Mouse (Mus musculus) MEL (cell line): Measurements from ENCODE around the gene Sdhaf1. TPM values are rescaled to one million over a fixed set of nuclear protein-coding genes. Genes with fewer than 3 reads are reported as not detected.
A peak's percentile ranks its signal among the peaks of the same experiment; 100 is the strongest.

ENCODE experiments used
- DNase-seq: peaks from one replicate; pipeline ENCODE4 v3.0.0; 2011; ENCODE audit warnings: low read depth, low spot score
- H3K27ac ChIP-seq: 2 replicates; pipeline ENCODE4 v1.5.1; 2012; ENCODE audit warnings: low read depth, mild to moderate bottlenecking, control low read depth, low read length, moderate library complexity; ENCODE audit not compliant: control insufficient read depth
- H3K27me3 ChIP-seq, 2 experiments: fragments of 150-350 bp in 1 of 2; sonication (generic) in 1 of 2; 2 replicates each; pipeline ENCODE4 v1.6.1; 2012; ENCODE audit warnings: low read length in 2 of 2, mild to moderate bottlenecking in 2 of 2, improper control_type of control experiment in 1 of 2, moderate library complexity in 1 of 2; ENCODE audit not compliant: insufficient read depth in 2 of 2, control insufficient read depth in 1 of 2
- H3K36me3 ChIP-seq, 2 experiments: 2 replicates each; pipeline ENCODE4 v1.6.1; 2012 to 2014; ENCODE audit warnings: low read length in 2 of 2, improper control_type of control experiment in 1 of 2, inconsistent platforms in 1 of 2, mild to moderate bottlenecking in 1 of 2; ENCODE audit not compliant: insufficient read depth in 2 of 2, control insufficient read depth in 1 of 2
- H3K4me1 ChIP-seq, 2 experiments: fragments of 150-350 bp in 1 of 2; sonication (generic) in 1 of 2; 2 replicates each; pipeline ENCODE4 v1.6.1; 2012; ENCODE audit warnings: low read length in 2 of 2, improper control_type of control experiment in 1 of 2, mild to moderate bottlenecking in 1 of 2; ENCODE audit not compliant: insufficient read depth in 2 of 2, control insufficient read depth in 1 of 2
- H3K4me3 ChIP-seq, 2 experiments: fragments of 150-350 bp in 1 of 2; sonication (generic) in 1 of 2; 2 replicates each; pipeline ENCODE4 v1.5.1; 2012; ENCODE audit warnings: low read depth in 2 of 2, low read length in 2 of 2, mild to moderate bottlenecking in 2 of 2, moderate library complexity in 2 of 2, control low read depth in 1 of 2, improper control_type of control experiment in 1 of 2; ENCODE audit not compliant: control insufficient read depth in 1 of 2, insufficient read depth in 1 of 2
- H3K79me2 ChIP-seq: 2 replicates; pipeline ENCODE4 v1.6.1; 2012; ENCODE audit warnings: mild to moderate bottlenecking, low read length, moderate library complexity; ENCODE audit not compliant: control insufficient read depth, poor library complexity, insufficient read depth
- H3K9ac ChIP-seq: 2 replicates; pipeline ENCODE4 v1.6.1; 2012; ENCODE audit warnings: low read depth, mild to moderate bottlenecking, control low read depth, low read length, moderate library complexity; ENCODE audit not compliant: control insufficient read depth, poor library complexity, severe bottlenecking
- H3K9me3 ChIP-seq: fragments of 150-350 bp; sonication (generic); replicated peaks from 2 replicates; pipeline ENCODE4 v1.6.1; 2012; ENCODE audit warnings: mild to moderate bottlenecking, low read length, improper control_type of control experiment, moderate library complexity; ENCODE audit not compliant: insufficient read depth
- BHLHE40 ChIP-seq: IDR thresholded peaks from 2 replicates; pipeline ENCODE4 v1.6.1; 2012; ENCODE audit warnings: low read depth, mild to moderate bottlenecking, inconsistent platforms, low read length, improper control_type of control experiment, borderline replicate concordance
- CHD1 ChIP-seq: IDR thresholded peaks from 2 replicates; pipeline ENCODE4 v1.6.1; 2012; ENCODE audit warnings: low read depth, mild to moderate bottlenecking, inconsistent platforms, low read length, improper control_type of control experiment
- CHD2 ChIP-seq: IDR thresholded peaks from 2 replicates; pipeline ENCODE4 v1.6.1; 2011; ENCODE audit warnings: low read length, improper control_type of control experiment
- CTCF ChIP-seq, 3 experiments: IDR thresholded peaks in 2 of 3; conservative IDR thresholded peaks in 1 of 3; 2 replicates each; pipeline ENCODE4 v1.5.1; 2011 to 2012; ENCODE audit warnings: low read length in 3 of 3, low read depth in 2 of 3, mild to moderate bottlenecking in 2 of 3, improper control_type of control experiment in 1 of 3, inconsistent platforms in 1 of 3, mixed read lengths in 1 of 3, moderate library complexity in 1 of 3; ENCODE audit not compliant: control insufficient read depth in 1 of 3, insufficient read depth in 1 of 3, poor library complexity in 1 of 3, severe bottlenecking in 1 of 3
- E2F4 ChIP-seq: IDR thresholded peaks from 2 replicates; pipeline ENCODE4 v1.6.1; 2011; ENCODE audit warnings: low read depth, low read length, improper control_type of control experiment, borderline replicate concordance
- ELF1 ChIP-seq: IDR thresholded peaks from 2 replicates; pipeline ENCODE4 v1.6.1; 2014; ENCODE audit warnings: low read depth, mild to moderate bottlenecking, inconsistent platforms, low read length, improper control_type of control experiment, moderate library complexity
- EP300 ChIP-seq, 2 experiments: IDR thresholded peaks; 2 replicates each; pipeline ENCODE4 v1.6.1; 2011; ENCODE audit warnings: improper control_type of control experiment in 2 of 2, low read length in 2 of 2, low read depth in 1 of 2, mild to moderate bottlenecking in 1 of 2
- ETS1 ChIP-seq: IDR thresholded peaks from 2 replicates; pipeline ENCODE4 v1.6.1; 2012; ENCODE audit warnings: low read depth, mild to moderate bottlenecking, inconsistent platforms, low read length, improper control_type of control experiment, moderate library complexity
- GABPA ChIP-seq: IDR thresholded peaks from 2 replicates; pipeline ENCODE4 v1.6.1; 2012; ENCODE audit warnings: low read depth, mild to moderate bottlenecking, inconsistent platforms, low read length, improper control_type of control experiment, moderate library complexity
- GATA1 ChIP-seq: IDR thresholded peaks from 2 replicates; pipeline ENCODE4 v1.6.1; 2011; ENCODE audit warnings: low read depth, low read length, improper control_type of control experiment
- HCFC1 ChIP-seq: IDR thresholded peaks from 2 replicates; pipeline ENCODE4 v1.6.1; 2012; ENCODE audit warnings: low read depth, mild to moderate bottlenecking, inconsistent platforms, low read length, improper control_type of control experiment, moderate library complexity
- JUND ChIP-seq: IDR thresholded peaks from 2 replicates; pipeline ENCODE4 v1.6.1; 2011; ENCODE audit warnings: low read depth, mild to moderate bottlenecking, improper control_type of control experiment, low read length
- MAFK ChIP-seq: IDR thresholded peaks from 2 replicates; pipeline ENCODE4 v1.6.1; 2011; ENCODE audit warnings: low read depth, mild to moderate bottlenecking, low read length, improper control_type of control experiment, borderline replicate concordance
- MAX ChIP-seq: IDR thresholded peaks from 2 replicates; pipeline ENCODE4 v1.6.1; 2011; ENCODE audit warnings: low read length, improper control_type of control experiment
- MAZ ChIP-seq: IDR thresholded peaks from 2 replicates; pipeline ENCODE4 v1.6.1; 2012; ENCODE audit warnings: low read depth, mild to moderate bottlenecking, inconsistent platforms, low read length, improper control_type of control experiment
- MEF2A ChIP-seq: IDR thresholded peaks from 2 replicates; pipeline ENCODE4 v1.6.1; 2014; ENCODE audit warnings: low read depth, mild to moderate bottlenecking, inconsistent platforms, low read length, improper control_type of control experiment; ENCODE audit not compliant: poor library complexity, insufficient replicate concordance, severe bottlenecking; ENCODE audit errors: extremely low read depth
- MYB ChIP-seq: IDR thresholded peaks from 2 replicates; pipeline ENCODE4 v1.6.1; 2011; ENCODE audit warnings: mild to moderate bottlenecking, low read depth, low read length, improper control_type of control experiment
- MYC ChIP-seq: IDR thresholded peaks from 2 replicates; pipeline ENCODE4 v1.6.1; 2011; ENCODE audit warnings: low read depth, mild to moderate bottlenecking, low read length, improper control_type of control experiment, moderate library complexity
- NELFE ChIP-seq: IDR thresholded peaks from 2 replicates; pipeline ENCODE4 v1.6.1; 2011; ENCODE audit warnings: low read depth, low read length, improper control_type of control experiment
- NRF1 ChIP-seq: IDR thresholded peaks from 2 replicates; pipeline ENCODE4 v1.6.1; 2014; ENCODE audit warnings: low read depth, mild to moderate bottlenecking, inconsistent platforms, low read length, improper control_type of control experiment, moderate library complexity; ENCODE audit not compliant: poor library complexity, insufficient read depth, severe bottlenecking
- POLR2A ChIP-seq, 2 experiments: IDR thresholded peaks; 2 replicates each; pipeline ENCODE4 v1.6.1; 2011 to 2012; ENCODE audit warnings: low read length in 2 of 2, mild to moderate bottlenecking in 2 of 2, control low read depth in 1 of 2, improper control_type of control experiment in 1 of 2, low read depth in 1 of 2, moderate library complexity in 1 of 2; ENCODE audit not compliant: control insufficient read depth in 1 of 2, insufficient read depth in 1 of 2, poor library complexity in 1 of 2
- POLR2AphosphoS2 ChIP-seq: IDR thresholded peaks from 2 replicates; pipeline ENCODE4 v1.6.1; 2011; ENCODE audit warnings: low read length, improper control_type of control experiment
- POLR2AphosphoS5 ChIP-seq: IDR thresholded peaks from 2 replicates; pipeline ENCODE4 v1.6.1; 2012; ENCODE audit warnings: low read depth, borderline replicate concordance, mild to moderate bottlenecking, inconsistent platforms, low read length, moderate library complexity, mixed read lengths
- SMC3 ChIP-seq: IDR thresholded peaks from 2 replicates; pipeline ENCODE4 v1.6.1; 2011; ENCODE audit warnings: low read depth, low read length, improper control_type of control experiment
- TAL1 ChIP-seq: IDR thresholded peaks from 2 replicates; pipeline ENCODE4 v1.6.1; 2012; ENCODE audit warnings: mild to moderate bottlenecking, inconsistent platforms, low read length, moderate library complexity, mixed read lengths
- TBP ChIP-seq: IDR thresholded peaks from 2 replicates; pipeline ENCODE4 v1.8.0; 2011; ENCODE audit warnings: low read depth, low read length, improper control_type of control experiment
- TCF12 ChIP-seq: IDR thresholded peaks from 2 replicates; pipeline ENCODE4 v1.6.1; 2014; ENCODE audit warnings: low read depth, mild to moderate bottlenecking, inconsistent platforms, low read length, improper control_type of control experiment, moderate library complexity
- USF1 ChIP-seq: IDR thresholded peaks from 2 replicates; pipeline ENCODE4 v1.6.1; 2014; ENCODE audit warnings: low read depth, mild to moderate bottlenecking, inconsistent platforms, low read length, improper control_type of control experiment, moderate library complexity
- USF2 ChIP-seq, 2 experiments: IDR thresholded peaks; 2 replicates each; pipeline ENCODE4 v1.6.1; 2011 to 2012; ENCODE audit warnings: improper control_type of control experiment in 2 of 2, low read length in 2 of 2, borderline replicate concordance in 1 of 2, inconsistent platforms in 1 of 2, low read depth in 1 of 2, mild to moderate bottlenecking in 1 of 2; ENCODE audit not compliant: insufficient read depth in 1 of 2
- ZC3H11A ChIP-seq: IDR thresholded peaks from 2 replicates; pipeline ENCODE4 v1.6.1; 2012; ENCODE audit warnings: low read depth, mild to moderate bottlenecking, inconsistent platforms, low read length, improper control_type of control experiment
- ZKSCAN1 ChIP-seq: IDR thresholded peaks from 2 replicates; pipeline ENCODE4 v1.6.1; 2012; ENCODE audit warnings: low read depth, mild to moderate bottlenecking, inconsistent platforms, low read length, improper control_type of control experiment, moderate library complexity
- ZMIZ1 ChIP-seq: IDR thresholded peaks from 2 replicates; pipeline ENCODE4 v1.6.1; 2012; ENCODE audit warnings: low read depth, mild to moderate bottlenecking, inconsistent platforms, low read length, improper control_type of control experiment, moderate library complexity
- ZNF384 ChIP-seq: IDR thresholded peaks from 2 replicates; pipeline ENCODE4 v1.6.1; 2012; ENCODE audit warnings: low read depth, mild to moderate bottlenecking, inconsistent platforms, low read length, improper control_type of control experiment
- polyA plus RNA-seq, 2 experiments: library from polyadenylated mRNA; stranded (reverse) in 1 of 2; unstranded in 1 of 2; fragments of >175 nt in 1 of 2; fragments of >200 nt in 1 of 2; gene quantifications; 2 replicates each; pipeline versions ENCODE4 v1.2.1 to v1.2.4; 2012; ENCODE audit warnings: low replicate concordance in 2 of 2, low read depth in 1 of 2; ENCODE audit not compliant: insufficient read length in 2 of 2, insufficient read depth in 1 of 2, missing spikeins in 1 of 2
- total RNA-seq: library from RNA; depleted of rRNA; stranded (reverse); fragments of 300-350 nt; gene quantifications from 2 replicates; pipeline ENCODE4 v1.2.3, GENCODE M21; 2012

Sdhaf1 gene
- total and polyA plus RNA-seq, 3 experiments, result 4.3 to 8.1 TPM; not detected in 1

DNA sequence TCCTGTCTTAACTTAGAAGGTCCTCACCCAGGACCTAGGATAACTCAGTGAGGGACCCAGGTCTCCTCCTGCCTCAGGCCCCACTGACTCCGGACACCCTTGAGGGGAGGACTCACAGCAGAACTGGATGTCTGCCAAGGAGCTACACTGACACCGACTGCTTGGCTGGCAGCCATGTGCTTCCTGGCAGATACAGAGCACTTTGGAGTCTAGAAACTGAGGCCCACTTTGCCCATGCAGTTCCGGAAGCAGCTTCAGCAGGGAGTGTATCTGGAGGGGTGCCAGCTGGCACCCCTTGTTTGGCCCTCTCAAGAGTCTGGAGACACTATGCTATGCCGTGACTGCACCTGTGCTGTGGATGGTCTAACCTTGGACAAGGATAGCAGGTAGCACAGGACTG lies 9.7 kb upstream of the Sdhaf1 start (continued):
- TF ChIP-seq MYB (no peak), HCFC1 (0 out of 2 replicates have a peak, but pooled peaks have one; percentile 31), MAFK (peak; percentile 34; the same call in 1 of the 2 replicates), TAL1 (peak; percentile 61), TCF12 (peak; percentile 69; the same call in 1 of the 2 replicates), MYC (peak; percentile 82), USF2 (IDR thresholded peaks at IDR 0.05; ENCODE audit: borderline replicate concordance in 1 of 2, insufficient read depth in 1 of 2, low read depth in 1 of 2, low read length in 2 of 2) (no peak), USF1 (no peak), GABPA (no peak), ETS1 (peak; percentile 91), CTCF (IDR thresholded peaks at IDR 0.05 in 2 of 3, conservative IDR thresholded peaks at IDR 0.05 in 1 of 3; ENCODE audit: control insufficient read depth in 1 of 3, insufficient read depth in 1 of 3, low read depth in 2 of 3, low read length in 3 of 3, poor library complexity in 1 of 3, severe bottlenecking in 1 of 3) (no peak)
- TF ChIP-seq, all 39 proteins: peak for 14

DNA sequence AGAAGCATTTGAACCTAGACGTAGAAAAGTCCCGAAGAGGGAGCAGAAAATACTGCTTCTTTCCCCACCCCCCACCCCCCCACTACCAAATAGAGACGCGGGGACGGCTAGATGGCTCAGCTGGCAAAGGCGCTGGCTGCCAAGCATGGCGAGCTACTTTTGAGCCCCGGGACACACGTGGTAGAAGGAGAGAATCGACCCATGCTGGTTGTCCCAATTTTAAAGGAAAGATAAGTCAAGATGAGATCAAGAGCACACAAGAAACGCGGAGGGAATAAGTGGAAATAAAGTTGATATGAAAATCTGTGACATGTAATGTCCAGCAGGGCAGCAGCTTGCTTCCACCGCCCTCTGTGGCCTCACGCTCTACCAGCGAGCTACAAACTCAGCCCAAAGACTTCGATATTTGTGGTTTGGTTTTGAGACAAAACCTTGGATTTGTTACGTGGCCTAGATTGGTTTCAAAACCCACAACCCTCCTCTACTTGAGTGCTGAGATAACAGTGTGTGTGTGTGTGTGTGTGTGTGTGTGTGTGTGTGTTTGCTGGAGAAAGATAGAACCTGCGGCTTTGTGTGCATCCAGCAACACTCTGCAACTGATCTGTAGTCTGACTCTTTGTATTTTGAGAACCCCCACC lies 9.0 kb upstream of the Sdhaf1 start:
- H3K27me3 ChIP-seq, result peaks cover 0 to 2% of the 10 kb centered on the region in 2 experiments; a peak in 3 of 4 replicates
- H3K9ac ChIP-seq, result no peak overlapping the region
- peak; percentile 79 for DNase-seq
- peaks cover 4 to 19% of the 10 kb centered on the region in 2 experiments; a peak in 3 of 4 replicates for H3K4me1 ChIP-seq
- no peaks in the 10 kb centered on the region for H3K79me2 ChIP-seq
- no peak overlapping the region; the same call in 1 of the 2 replicates for H3K27ac ChIP-seq
- H3K4me3 ChIP-seq, result no peak overlapping the region
- no peaks in the 10 kb centered on the region for H3K9me3 ChIP-seq
- H3K36me3 ChIP-seq, result peaks cover 0 to 11% of the 10 kb centered on the region in 2 experiments; a peak in 2 of 4 replicates
- no peak for TF ChIP-seq NRF1
- TF ChIP-seq TAL1, result no peak
- TF ChIP-seq SMC3, result 0 out of 2 replicates have a peak, but pooled peaks have one; percentile 7
- TF ChIP-seq ELF1, result no peak
- TF ChIP-seq MAZ, result no peak
- no peak for TF ChIP-seq ZMIZ1
- TF ChIP-seq MAX, result no peak
- TF ChIP-seq HCFC1, result peak; percentile 45
- no peak for TF ChIP-seq MYB
- no peak for TF ChIP-seq ZKSCAN1
- no peak for TF ChIP-seq CHD1
- TF ChIP-seq EP300 (IDR thresholded peaks at IDR 0.05; ENCODE audit: low read depth in 1 of 2, low read length in 2 of 2), result peak in 1 of 2 experiments; percentile 68; a peak in 2 of 4 replicates
- TF ChIP-seq JUND, result no peak
- TF ChIP-seq MEF2A, result no peak
- no peak for TF ChIP-seq USF1
- no peak for TF ChIP-seq E2F4
- TF ChIP-seq MAFK, result peak; percentile 72
- no peak for TF ChIP-seq TBP
- TF ChIP-seq POLR2AphosphoS5, result no peak
- no peak for TF ChIP-seq ZNF384
- peak; percentile 42; the same call in 1 of the 2 replicates for TF ChIP-seq BHLHE40
- no peak for TF ChIP-seq CHD2
- TF ChIP-seq ZC3H11A, result no peak
- TF ChIP-seq POLR2AphosphoS2, result no peak
- no peak for TF ChIP-seq POLR2A (IDR thresholded peaks at IDR 0.05; ENCODE audit: control insufficient read depth in 1 of 2, insufficient read depth in 1 of 2, low read depth in 1 of 2, low read length in 2 of 2, poor library complexity in 1 of 2)
- TF ChIP-seq NELFE, result no peak
- peak; percentile 18; the same call in 1 of the 2 replicates for TF ChIP-seq GATA1
